Mouse (Mus musculus) cortical plate, adult 2 months (tissue): ENCODE measurements around the gene Cab39l. TPM values are rescaled to one million over a fixed set of nuclear protein-coding genes. Genes with fewer than 3 reads are reported as not detected.
"Not testable (repeated sequence)": the region's sequence is repeated elsewhere in the genome, so short reads cannot be mapped to it uniquely, and the experiment has no call there.

ENCODE experiments used
- H3K27ac ChIP-seq: fragments of 200-500 bp; 2 replicates; pipeline ENCODE4 v1.5.1; 2012; ENCODE audit warnings: low read length, control low read depth, inconsistent platforms; ENCODE audit not compliant: insufficient read depth
- H3K4me1 ChIP-seq: fragments of 200-500 bp; 2 replicates; pipeline ENCODE4 v1.6.1; 2011; ENCODE audit warnings: low read length; ENCODE audit not compliant: control insufficient read depth, insufficient read depth
- H3K4me3 ChIP-seq: fragments of 200-500 bp; 2 replicates; pipeline ENCODE4 v1.5.1; 2011; ENCODE audit warnings: mild to moderate bottlenecking, low read length, control low read depth; ENCODE audit not compliant: insufficient read depth
- CTCF ChIP-seq: fragments of 200-500 bp; IDR thresholded peaks from 2 replicates; pipeline ENCODE4 v1.5.1; 2011; ENCODE audit warnings: mild to moderate bottlenecking, control low read depth, low read length; ENCODE audit not compliant: insufficient read depth; ENCODE audit errors: extremely low read depth
- POLR2A ChIP-seq: fragments of 200-500 bp; IDR thresholded peaks from 2 replicates; pipeline ENCODE4 v1.6.1; 2011; ENCODE audit warnings: mild to moderate bottlenecking, low read length, control low read depth; ENCODE audit not compliant: insufficient read depth; ENCODE audit errors: extremely low read depth
- polyA plus RNA-seq: library from polyadenylated mRNA; depleted of rRNA; stranded (reverse); fragments of >200 nt; gene quantifications from 2 replicates; pipeline ENCODE4 v1.2.3, GENCODE M21; 2012

Cab39l gene
- polyA plus RNA-seq, 1 experiment, result 18.3 TPM

DNA sequence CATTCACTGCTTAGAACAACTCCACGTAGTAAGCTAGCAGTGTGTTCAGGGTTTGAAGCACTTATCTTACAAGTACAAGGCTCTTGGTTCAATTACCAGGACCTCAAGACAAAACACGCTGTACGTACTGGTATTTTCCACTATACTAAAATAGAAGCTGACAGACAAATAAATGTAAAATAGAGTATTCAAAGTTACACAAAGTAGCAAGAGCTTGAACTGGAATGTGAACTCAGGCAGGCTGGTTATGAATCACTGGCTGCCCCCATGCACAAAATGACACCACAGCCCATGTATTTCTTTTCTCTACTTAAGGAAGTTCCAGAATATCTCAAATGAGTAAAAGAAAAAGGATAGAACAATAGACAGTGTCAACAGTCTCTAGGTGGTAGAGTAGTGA is 154.2 kb downstream of the Cab39l start:
- Histone ChIP-seq H3K4me3 (no peak overlapping the region), H3K4me1 (no peaks in the 10 kb centered on the region; the same call in 1 of the 2 replicates), H3K27ac (no peak overlapping the region)
- no peak for TF ChIP-seq CTCF
- TF ChIP-seq POLR2A, result no peak

DNA sequence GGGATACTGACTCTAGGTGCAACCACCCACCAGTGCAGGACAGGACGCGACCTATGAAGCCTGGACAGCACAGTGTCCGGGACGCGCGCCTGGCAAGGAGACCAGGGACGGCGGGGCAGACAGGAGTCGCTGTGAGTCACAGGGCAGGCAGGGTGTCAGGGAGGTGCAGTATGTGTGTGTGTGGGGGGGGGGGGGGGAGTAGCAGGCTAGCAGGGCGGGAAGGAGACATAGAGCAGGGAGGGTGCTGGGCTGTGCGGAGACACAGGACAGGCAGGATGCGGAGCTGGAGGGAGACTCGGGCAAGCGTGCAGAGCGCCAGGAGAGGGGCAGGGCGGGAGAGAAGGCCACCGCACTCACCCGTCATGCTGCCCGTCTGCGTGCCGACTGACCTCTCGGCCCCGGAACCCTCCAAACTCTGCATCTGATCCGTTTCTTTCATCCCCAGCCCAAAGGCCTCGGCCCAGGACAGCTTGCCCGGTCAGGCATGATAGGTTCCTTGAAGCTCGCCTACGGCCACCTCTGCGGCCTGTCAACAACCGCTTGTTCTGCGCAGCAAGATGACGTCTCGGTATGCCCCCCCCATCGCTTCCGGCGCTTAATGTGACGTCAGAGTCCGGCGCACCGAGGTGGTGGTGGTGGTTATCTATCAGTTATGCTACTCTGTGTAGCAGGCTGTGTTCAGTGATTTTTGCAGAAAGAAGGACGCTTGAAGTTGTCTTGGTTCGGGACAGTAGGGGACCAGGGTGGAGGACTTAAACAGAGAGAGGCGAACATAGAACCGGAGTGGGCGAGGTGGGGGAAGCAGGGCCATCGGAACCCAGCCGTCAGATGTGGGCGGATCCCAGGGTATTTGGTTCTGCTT is 156.9 kb downstream of the Cab39l start, which contains the start of gene Cdadc1:
TSS of gene Cdadc1 (minus strand) at position 562 of the 862 bp plus-strand sequence.
- TF ChIP-seq CTCF (no peak), POLR2A (peak; percentile 82)
- Histone ChIP-seq H3K4me3 (peak within 1 kb of the TSS; percentile 60), H3K4me1 (no peaks in the 10 kb centered on the region; the same call in 1 of the 2 replicates), H3K27ac (peak within 1 kb of the TSS; percentile 8; the same call in 1 of the 2 replicates)

DNA sequence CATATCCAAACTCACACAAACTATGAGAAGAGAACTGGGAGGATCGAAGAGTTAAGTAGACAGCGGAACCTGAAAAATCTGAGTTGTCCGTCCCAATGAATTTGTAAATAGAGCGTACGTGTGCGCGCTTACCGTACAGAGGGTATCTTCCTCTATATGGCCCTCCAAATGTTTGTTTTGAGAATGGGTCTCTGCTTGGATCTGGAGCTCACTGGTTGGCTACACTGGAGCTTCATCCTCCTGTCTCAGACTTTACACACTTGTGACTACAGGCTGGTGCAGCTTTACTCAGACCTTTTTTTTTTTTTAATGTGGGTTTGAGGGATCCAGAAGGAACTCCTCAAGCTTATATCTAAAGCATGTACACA is 157.5 kb downstream of the Cab39l start:
- no peaks in the 10 kb centered on the region; the same call in 1 of the 2 replicates for H3K4me1 ChIP-seq
- H3K27ac ChIP-seq, result peak overlapping the region; percentile 8; the same call in 1 of the 2 replicates
- no peak for TF ChIP-seq POLR2A
- TF ChIP-seq CTCF, result no peak
- peak overlapping the region; percentile 60 for H3K4me3 ChIP-seq

DNA sequence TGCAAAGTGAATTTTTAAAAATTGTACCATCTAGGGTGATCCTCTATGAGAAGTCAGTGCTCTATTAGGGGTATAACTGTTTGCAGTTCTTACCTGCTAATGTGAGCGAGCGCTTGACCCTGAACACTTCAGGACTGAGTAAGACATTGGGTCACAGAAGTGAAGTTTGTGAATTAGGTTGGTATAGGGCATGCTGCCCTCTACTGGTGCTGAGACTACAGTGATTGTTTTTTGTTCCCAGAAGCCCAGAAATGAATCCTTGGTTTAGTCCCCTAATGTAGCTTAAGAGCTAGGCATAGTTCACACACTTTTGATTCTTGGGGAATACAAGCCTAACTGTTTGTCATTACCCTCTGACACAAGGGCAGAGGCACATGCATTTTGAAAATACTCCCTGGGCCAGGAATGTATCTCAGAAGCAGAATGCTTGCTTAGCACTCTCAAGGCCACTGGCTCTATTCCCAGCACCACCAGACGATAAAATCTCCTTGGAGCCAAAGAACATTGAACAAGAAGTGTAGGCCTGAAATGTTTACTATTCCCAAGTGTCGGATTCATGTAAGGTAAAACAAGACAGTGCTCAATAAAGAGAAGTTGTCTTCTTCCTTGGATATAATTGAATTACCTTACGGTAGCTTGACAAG is 163.4 kb downstream of the Cab39l start:
- Histone ChIP-seq H3K27ac (no peak overlapping the region), H3K4me3 (no peak overlapping the region), H3K4me1 (no peaks in the 10 kb centered on the region)
- TF ChIP-seq CTCF, result peak; percentile 25; the same call in 1 of the 2 replicates
- TF ChIP-seq POLR2A, result no peak

DNA sequence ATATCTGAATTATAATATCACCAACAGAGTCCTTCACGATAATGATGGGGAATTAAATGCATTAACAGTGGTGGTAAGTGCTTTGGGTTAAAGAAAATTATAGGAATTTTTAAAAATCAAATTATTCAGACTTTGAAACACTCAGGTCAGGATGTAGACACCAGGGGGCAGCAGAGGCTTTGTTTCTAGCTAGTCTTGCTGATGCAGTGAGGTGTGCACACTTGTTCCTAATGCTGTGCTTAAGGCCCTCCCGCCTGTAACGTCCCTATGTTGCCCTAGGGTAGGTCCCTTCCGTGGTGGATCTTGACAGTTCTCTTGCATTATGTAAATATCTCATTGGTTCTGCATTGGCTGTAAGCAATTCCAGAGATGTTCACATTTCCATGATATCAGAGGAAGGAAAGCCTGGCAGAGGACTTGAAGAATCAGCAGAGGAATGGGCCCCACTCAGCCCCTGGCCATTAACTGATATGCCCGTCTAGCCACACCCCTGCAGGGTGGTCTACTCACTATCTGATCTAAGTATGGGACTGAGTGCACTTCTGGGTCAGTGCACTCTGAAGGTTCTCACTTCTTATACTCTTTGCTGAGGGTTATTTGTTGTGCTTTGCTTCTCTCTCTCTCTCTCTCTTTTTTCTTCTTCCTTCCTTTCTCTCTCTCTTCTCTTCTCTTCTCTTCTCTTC is 165.0 kb downstream of the Cab39l start:
- Histone ChIP-seq H3K27ac (no peak overlapping the region), H3K4me1 (no peaks in the 10 kb centered on the region), H3K4me3 (no peak overlapping the region)
- TF ChIP-seq POLR2A, result no peak
- TF ChIP-seq CTCF, result peak; percentile 73

DNA sequence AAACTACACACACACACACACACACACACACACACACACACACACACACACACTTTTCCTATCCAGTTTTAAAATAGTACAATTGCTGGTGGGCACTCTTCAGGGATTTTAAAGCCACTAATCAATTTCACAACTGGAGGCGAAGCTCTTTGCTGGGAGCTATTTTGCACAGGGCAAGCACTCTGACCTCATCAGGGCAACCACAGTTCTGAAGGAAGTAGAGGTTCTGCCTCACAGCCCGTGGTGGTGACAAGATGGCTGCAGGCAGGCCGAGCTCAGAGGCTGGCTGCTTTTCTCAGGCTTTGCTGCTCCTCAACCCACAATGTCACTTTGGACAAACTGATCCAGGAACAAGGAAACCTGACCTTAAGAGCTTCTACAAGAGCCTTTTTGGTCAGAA is 166.2 kb downstream of the Cab39l start:
- TF ChIP-seq CTCF (no peak), POLR2A (no peak)
- no peak overlapping the region for H3K4me3 ChIP-seq
- H3K4me1 ChIP-seq, result no peaks in the 10 kb centered on the region
- no peak overlapping the region for H3K27ac ChIP-seq

DNA sequence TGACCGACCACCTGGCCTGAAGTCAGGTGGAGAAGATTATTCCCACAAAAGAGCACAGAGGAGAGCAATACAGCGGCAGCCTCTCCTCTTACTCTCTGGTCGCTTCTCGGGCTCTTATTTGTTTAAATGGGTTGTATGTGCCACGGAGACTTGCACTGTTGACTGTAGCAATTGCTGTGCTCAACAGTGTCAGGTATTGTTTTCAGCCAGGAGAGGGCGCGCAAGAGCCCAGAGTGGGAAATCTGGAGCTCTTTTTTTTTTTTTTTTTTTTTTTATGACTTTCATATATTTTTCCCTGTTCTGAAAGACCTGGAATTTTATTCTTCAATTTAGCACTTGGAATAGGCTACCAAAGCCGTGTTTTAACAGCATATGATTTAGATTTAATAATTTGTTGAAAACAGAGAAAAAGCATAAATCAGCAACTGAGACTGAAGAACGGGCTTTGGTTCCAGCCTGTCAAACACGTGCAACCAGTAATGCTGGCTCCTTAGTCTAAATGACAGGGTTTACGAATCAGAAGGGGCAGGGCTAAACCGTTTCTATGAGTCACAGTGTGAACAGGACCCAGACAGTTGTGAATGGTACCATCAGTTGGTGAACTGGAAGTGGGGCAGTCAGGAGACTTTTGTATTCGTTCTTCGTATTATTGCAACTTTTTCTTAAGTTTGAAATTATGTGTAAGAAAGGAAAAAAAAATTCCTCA is 172.3 kb downstream of the Cab39l start:
- no peaks in the 10 kb centered on the region for H3K4me1 ChIP-seq
- no peak overlapping the region for H3K27ac ChIP-seq
- no peak overlapping the region for H3K4me3 ChIP-seq
- TF ChIP-seq CTCF (peak; percentile 52; the same call in 1 of the 2 replicates), POLR2A (no peak)

DNA sequence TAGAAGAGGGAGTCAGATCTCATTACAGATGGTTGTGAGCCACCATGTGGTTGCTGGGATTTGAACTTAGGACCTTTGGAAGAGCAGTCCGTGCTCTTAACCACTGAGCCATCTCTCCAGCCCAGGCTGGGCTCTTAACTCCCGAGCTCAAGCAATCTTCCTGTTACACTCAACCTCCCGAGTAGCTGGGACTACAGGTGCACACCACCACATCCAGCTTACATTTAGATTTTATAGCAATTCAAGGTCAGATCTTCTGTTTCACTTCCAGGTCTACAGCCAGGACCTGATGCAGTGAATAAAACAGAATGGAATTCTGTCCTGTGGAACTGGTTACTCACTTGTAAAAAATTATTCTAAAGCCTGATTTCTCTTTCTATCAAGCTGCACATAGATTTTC is 173.4 kb downstream of the Cab39l start:
- H3K4me3 ChIP-seq, H3K4me1 ChIP-seq, H3K27ac ChIP-seq: not testable (repeated sequence)

DNA sequence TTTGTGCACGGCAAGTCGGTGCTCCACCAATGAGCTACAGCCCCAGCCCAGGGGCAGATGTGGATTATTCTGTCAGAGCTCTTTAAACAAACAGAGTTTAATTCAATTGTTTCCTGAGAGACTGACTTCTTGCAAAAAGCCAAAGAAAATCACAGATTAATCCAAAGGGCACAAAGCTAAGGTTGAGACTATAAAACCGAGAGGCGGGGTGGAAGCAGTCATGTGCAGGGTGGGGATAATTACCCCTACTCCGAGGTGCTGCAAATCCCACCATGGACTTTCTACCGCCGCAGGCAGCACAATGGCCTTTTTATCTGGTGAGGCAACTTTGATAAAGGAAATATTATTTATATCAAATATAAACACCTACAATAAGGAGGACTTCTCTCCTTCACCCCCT is 176.0 kb downstream of the Cab39l start:
- Histone ChIP-seq H3K27ac (no peak overlapping the region), H3K4me3 (no peak overlapping the region), H3K4me1 (no peaks in the 10 kb centered on the region)
- no peak for TF ChIP-seq CTCF
- no peak for TF ChIP-seq POLR2A
